Mouse (Mus musculus) embryonic facial prominence, embryonic 14.5 days (tissue): ENCODE measurements at regions not wholly inside any gene's neighbourhood (a gene's known extent, or its start where the extent isn't known, plus 50 kb on each side); places are given as distances from the start of the nearest gene placed in this dataset.

ENCODE experiments used
- ATAC-seq: fragments of 200-750 bp; cut with Nextera tagmentation; 2 replicates; pipeline ENCODE4 v1.8.0; 2017; ENCODE audit warnings: low read depth, moderate number of reproducible peaks, moderate TSS enrichment
- DNase-seq: peaks from one replicate; pipeline ENCODE4 v3.0.0-alpha.2; 2015; ENCODE audit warnings: low spot score
- H3K27ac ChIP-seq: fragments of 300-500 bp; sonication (generic); replicated peaks from 2 replicates; pipeline ENCODE4 v1.5.1; 2014; ENCODE audit warnings: low read depth, mild to moderate bottlenecking, low read length, moderate library complexity
- H3K27me3 ChIP-seq: fragments of 300-500 bp; sonication (generic); replicated peaks from 2 replicates; pipeline ENCODE4 v1.6.1; 2014; ENCODE audit warnings: low read length; ENCODE audit not compliant: control insufficient read depth, insufficient read depth
- H3K36me3 ChIP-seq: fragments of 300-500 bp; sonication (generic); 2 replicates; pipeline ENCODE4 v1.6.1; 2014; ENCODE audit warnings: low read length, mixed read lengths; ENCODE audit not compliant: control insufficient read depth, insufficient read depth
- H3K4me1 ChIP-seq: fragments of 300-500 bp; sonication (generic); 2 replicates; pipeline ENCODE4 v1.6.1; 2014; ENCODE audit warnings: antibody characterized with exemption, low read length; ENCODE audit not compliant: control insufficient read depth, insufficient read depth
- H3K4me2 ChIP-seq: fragments of 300-500 bp; sonication (generic); 2 replicates; pipeline ENCODE4 v1.6.1; 2014; ENCODE audit warnings: low read depth, mild to moderate bottlenecking, low read length, moderate library complexity, mixed read lengths
- H3K4me3 ChIP-seq: fragments of 300-500 bp; sonication (generic); 2 replicates; pipeline ENCODE4 v1.5.1; 2014; ENCODE audit warnings: low read depth, mild to moderate bottlenecking, low read length
- H3K9ac ChIP-seq: fragments of 300-500 bp; sonication (generic); 2 replicates; pipeline ENCODE4 v1.6.1; 2014; ENCODE audit warnings: low read depth, mild to moderate bottlenecking, low read length, moderate library complexity, mixed read lengths
- H3K9me3 ChIP-seq: fragments of 300-500 bp; sonication (generic); 2 replicates; pipeline ENCODE4 v1.6.1; 2016; ENCODE audit warnings: low read length; ENCODE audit not compliant: control insufficient read depth
- WGBS: fragments of 180-500 bp; shearing (Covaris S2); extraction: QIAGEN DNeasy Blood & Tissue Kit; methylation state at CpG from one replicate; pipeline ENCODE4 v1.1.7; 2014; 5-methylcytosine and 5-hydroxymethylcytosine counted together

DNA sequence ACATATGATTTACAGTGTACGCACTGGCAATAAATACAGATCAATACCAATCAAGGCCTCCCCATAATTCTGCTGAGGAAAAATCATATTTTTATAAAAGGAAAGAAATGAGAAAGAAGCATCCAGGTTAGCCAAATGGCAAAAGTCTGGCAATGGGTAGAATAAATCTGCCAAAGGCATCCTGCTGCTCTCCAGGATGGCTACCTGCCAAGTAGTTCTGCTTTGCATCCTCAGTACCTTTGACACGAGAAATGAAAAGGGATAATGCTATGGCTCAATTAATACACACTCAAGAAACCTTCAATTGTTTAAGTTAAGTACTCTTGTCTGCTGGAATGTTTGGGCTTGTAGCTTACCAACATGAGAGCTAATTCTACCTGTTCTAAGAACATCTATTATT lies 451.2 kb upstream of the Marcks start:
- no peak overlapping the region for H3K4me2 ChIP-seq
- no peak overlapping the region for H3K9ac ChIP-seq
- no peaks in the 10 kb centered on the region for H3K27me3 ChIP-seq
- H3K4me1 ChIP-seq = no peaks in the 10 kb centered on the region
- no peaks in the 10 kb centered on the region for H3K36me3 ChIP-seq
- WGBS = 71% methylated on average over 2 of the region's 2 CpGs
- DNase-seq = peak; percentile 17
- no peak overlapping the region for H3K4me3 ChIP-seq
- H3K27ac ChIP-seq = no peak overlapping the region
- ATAC-seq = no peak
- H3K9me3 ChIP-seq = no peaks in the 10 kb centered on the region

DNA sequence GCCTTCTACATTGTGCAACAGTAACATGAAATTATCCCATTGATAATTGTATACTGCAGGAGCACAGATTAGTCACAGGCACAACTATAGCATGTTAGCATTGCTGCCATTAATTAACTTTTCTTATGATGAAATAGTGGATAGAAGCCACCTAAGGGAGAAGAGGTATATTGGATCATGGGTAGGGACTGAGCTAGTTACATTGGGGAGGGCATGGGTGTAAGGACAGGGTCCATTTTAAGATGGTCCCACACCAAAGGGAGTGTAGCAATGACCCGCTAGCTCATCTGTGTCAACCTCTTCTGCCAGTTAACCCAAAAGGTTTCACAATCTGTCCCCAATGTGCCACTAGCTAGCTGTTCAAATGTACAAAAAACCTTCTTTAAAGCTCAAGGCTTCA lies 450.3 kb upstream of the Marcks start:
- H3K4me3 ChIP-seq = no peak overlapping the region
- ATAC-seq (no peak), DNase-seq (no peak)
- H3K27ac ChIP-seq = no peak overlapping the region
- H3K27me3 ChIP-seq = no peaks in the 10 kb centered on the region
- no peak overlapping the region for H3K4me2 ChIP-seq
- no peak overlapping the region for H3K9ac ChIP-seq
- no peaks in the 10 kb centered on the region for H3K9me3 ChIP-seq
- WGBS = 80% methylated on average over 1 of the region's 1 CpGs
- no peaks in the 10 kb centered on the region for H3K4me1 ChIP-seq
- no peaks in the 10 kb centered on the region for H3K36me3 ChIP-seq

DNA sequence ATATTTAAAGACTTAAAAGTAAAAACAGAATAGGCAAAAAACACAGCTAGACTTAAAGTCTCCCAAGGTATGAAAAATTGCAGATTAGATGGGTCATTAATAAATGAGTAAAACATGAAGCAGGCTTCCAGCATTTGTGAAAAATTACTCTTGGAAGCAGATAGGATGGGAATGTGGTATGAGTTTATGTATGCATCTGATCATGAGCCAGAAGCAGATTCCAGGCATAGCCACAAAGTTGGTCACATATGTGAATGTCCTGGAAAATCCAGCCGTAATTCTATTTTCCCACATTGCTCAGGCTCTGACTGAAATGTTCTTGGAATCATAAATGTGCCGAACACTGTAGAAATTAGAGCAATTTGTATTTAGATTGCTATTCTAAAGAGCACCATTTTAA lies 432.5 kb upstream of the Marcks start:
- Histone ChIP-seq H3K4me3 (no peak overlapping the region), H3K27ac (no peak overlapping the region; the same call in 1 of the 2 replicates), H3K4me1 (no peaks in the 10 kb centered on the region; the same call in 1 of the 2 replicates)

DNA sequence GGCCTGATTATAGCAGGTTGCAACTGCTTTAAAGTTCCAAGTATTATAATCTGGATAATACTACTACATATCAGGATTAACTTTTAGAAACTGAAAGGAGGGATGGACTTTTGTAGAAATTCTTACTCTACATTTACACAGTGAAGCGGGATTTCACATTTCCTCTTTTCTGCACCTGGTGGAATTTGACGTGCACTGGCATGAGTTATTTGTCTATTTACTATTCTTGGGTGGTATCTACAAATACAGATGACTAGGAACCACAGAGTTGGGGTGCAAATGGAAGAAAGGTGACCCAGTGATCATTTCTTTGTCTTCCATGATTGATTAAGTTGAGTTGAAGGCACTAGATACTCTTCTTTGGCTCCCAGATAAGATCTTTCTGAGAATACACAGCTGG lies 423.0 kb upstream of the Marcks start:
- H3K4me3 ChIP-seq = no peak overlapping the region
- H3K9me3 ChIP-seq = no peaks in the 10 kb centered on the region
- H3K9ac ChIP-seq = no peak overlapping the region
- H3K36me3 ChIP-seq = no peaks in the 10 kb centered on the region
- H3K4me1 ChIP-seq = no peaks in the 10 kb centered on the region
- H3K4me2 ChIP-seq = no peak overlapping the region
- no peak for ATAC-seq
- no peak overlapping the region for H3K27ac ChIP-seq
- H3K27me3 ChIP-seq = no peaks in the 10 kb centered on the region
- WGBS = 90% methylated on average over 2 of the region's 2 CpGs
- DNase-seq = no peak

More for the DNA sequence above, 432.5 kb upstream of the Marcks start:
- DNase-seq = peak; percentile 87
- Histone ChIP-seq H3K9me3 (no peaks in the 10 kb centered on the region), H3K9ac (no peak overlapping the region), H3K27me3 (no peaks in the 10 kb centered on the region), H3K4me2 (no peak overlapping the region), H3K36me3 (no peaks in the 10 kb centered on the region)
- WGBS = 48% methylated on average over 2 of the region's 2 CpGs
- ATAC-seq = no peak

DNA sequence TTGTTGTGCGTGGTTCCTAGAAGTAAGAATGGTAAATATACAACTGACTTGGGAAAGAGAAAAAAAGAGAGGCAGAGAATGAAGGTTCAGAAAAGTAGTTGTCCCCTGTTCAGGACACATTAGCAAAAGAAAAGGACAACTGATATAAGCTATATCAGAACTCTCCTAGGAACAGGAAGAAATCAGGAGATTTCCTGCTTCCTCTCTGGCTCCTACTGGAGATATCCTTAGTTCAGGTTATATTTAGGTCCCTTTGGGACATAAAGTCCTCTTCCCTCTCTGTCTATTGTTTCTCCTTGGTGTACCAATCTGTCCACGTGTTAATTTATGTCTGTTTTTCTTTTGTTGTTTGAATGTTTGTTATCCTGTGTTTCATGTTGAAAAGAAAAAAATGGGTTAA lies 410.7 kb upstream of the Marcks start:
- Histone ChIP-seq H3K27ac (no peak overlapping the region), H3K4me2 (no peak overlapping the region), H3K9me3 (peaks cover 6% of the 10 kb centered on the region), H3K4me1 (no peaks in the 10 kb centered on the region), H3K9ac (no peak overlapping the region), H3K27me3 (no peaks in the 10 kb centered on the region), H3K4me3 (no peak overlapping the region), H3K36me3 (no peaks in the 10 kb centered on the region)
- no peak for DNase-seq
- WGBS = 82% methylated on average over 2 of the region's 2 CpGs
- no peak for ATAC-seq

DNA sequence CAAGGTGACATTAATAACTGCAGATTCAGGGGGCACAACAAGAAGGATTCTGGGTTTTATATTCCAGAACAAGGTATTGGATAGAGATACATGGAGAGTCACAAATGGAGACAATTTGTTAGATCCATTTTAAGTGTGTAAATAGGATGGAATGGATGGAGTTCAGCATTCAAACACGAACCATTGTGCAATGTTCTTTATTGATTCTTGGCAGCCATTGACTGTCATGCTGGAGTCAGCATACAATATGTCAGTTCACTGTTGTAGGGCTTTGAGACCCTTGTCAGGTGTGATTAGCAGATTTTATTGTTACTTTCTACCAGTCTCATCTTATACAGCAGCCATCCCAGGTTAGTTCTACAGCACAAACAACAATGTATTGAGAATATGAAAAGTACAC lies 402.0 kb upstream of the Marcks start:
- no peak for DNase-seq
- Histone ChIP-seq H3K27me3 (no peaks in the 10 kb centered on the region), H3K9ac (no peak overlapping the region), H3K4me3 (no peak overlapping the region), H3K36me3 (no peaks in the 10 kb centered on the region), H3K27ac (no peak overlapping the region), H3K9me3 (no peaks in the 10 kb centered on the region), H3K4me2 (no peak overlapping the region), H3K4me1 (no peaks in the 10 kb centered on the region)
- no peak for ATAC-seq
- 80% methylated on average over 1 of the region's 1 CpGs for WGBS

DNA sequence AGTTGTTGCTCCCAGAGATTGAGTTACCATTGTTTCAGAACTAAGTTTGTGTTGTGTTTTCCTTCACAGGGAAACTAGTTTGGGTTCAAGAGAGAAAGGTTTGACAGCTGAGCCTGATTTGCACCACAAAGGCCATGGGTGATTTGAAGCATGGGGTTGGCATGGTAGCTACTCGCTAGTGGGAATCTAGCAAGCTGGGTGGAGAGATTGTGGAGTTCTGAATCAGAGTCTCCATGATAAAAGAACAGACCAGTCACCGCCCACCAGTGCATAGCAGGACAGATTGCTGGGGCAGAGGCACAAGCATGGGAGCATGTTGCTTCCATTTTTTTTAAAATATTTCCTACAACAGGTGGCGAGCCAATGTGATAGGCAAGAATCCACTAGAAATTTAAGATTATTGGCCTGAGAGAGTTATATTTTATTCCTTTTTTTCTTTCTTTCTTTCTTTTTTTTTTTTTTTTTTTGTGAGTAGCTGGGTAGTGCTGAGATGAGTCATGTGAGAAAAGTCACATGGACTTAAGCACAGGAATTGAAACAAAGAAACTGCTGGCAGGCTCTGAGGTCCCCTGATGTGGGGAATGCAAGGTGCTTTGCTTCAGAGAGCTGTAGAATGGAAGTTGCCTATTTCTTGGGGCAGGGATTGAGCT lies 367.4 kb upstream of the Marcks start:
- no peaks in the 10 kb centered on the region for H3K27me3 ChIP-seq
- no peaks in the 10 kb centered on the region for H3K9me3 ChIP-seq
- no peak for DNase-seq
- H3K4me3 ChIP-seq = no peak overlapping the region
- no peak for ATAC-seq
- H3K4me1 ChIP-seq = no peaks in the 10 kb centered on the region
- no peak overlapping the region for H3K9ac ChIP-seq
- no peaks in the 10 kb centered on the region for H3K36me3 ChIP-seq
- no peak overlapping the region for H3K27ac ChIP-seq
- H3K4me2 ChIP-seq = no peak overlapping the region
- 89% methylated on average over 3 of the region's 3 CpGs for WGBS

DNA sequence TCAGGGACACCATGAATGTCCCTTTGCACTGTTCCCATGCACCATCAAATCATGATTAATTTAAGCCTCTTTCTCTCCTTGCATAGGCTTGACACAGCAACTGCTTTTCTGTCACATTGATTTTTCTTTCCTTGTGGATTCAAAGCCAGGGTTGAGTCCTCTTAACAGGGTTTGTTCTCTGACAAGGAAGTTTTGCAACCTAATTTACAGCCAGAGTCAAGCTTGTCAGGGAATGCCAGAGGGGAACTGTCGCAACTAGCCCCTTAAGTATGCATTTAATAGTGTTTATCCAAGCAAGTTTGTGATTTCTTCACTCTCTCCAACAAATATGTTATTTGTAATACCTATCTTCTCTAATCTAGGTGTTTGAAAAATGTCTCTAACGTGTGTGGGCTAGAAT lies 365.7 kb upstream of the Marcks start:
- H3K4me1 ChIP-seq = no peaks in the 10 kb centered on the region
- no peaks in the 10 kb centered on the region for H3K9me3 ChIP-seq
- DNase-seq (peak; percentile 42), ATAC-seq (no peak)
- 50% methylated on average over 2 of the region's 2 CpGs for WGBS
- H3K4me3 ChIP-seq = no peak overlapping the region
- H3K9ac ChIP-seq = no peak overlapping the region
- H3K27ac ChIP-seq = no peak overlapping the region
- no peaks in the 10 kb centered on the region for H3K36me3 ChIP-seq
- no peaks in the 10 kb centered on the region for H3K27me3 ChIP-seq
- no peak overlapping the region for H3K4me2 ChIP-seq

DNA sequence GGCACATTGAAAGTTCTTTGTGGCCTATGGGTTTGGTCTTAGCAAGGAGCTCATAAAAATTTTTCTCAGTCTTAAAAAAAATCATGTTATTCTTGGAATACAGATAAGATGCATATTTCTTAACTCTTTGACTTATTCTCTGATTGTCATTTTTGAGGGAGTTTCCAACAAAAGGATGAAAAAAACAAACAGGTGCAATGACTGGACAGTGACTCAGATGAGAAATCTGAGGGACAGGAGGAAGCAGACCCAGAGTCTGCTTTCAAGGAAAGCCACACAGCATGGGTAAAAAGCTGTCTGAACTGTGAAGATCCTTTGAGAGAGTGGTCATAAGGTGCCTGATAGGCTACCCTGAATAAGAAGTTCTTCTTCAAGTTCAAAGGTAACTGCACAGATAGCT lies 363.8 kb upstream of the Marcks start:
- DNase-seq (no peak), ATAC-seq (no peak)
- no peaks in the 10 kb centered on the region for H3K9me3 ChIP-seq
- H3K4me2 ChIP-seq = no peak overlapping the region
- H3K27ac ChIP-seq = no peak overlapping the region
- H3K4me3 ChIP-seq = no peak overlapping the region
- H3K4me1 ChIP-seq = no peaks in the 10 kb centered on the region
- no peaks in the 10 kb centered on the region for H3K27me3 ChIP-seq
- H3K36me3 ChIP-seq = no peaks in the 10 kb centered on the region
- H3K9ac ChIP-seq = no peak overlapping the region
